Mouse (Mus musculus): ENCODE results near the gene Larp6.

- TF ChIP-seq CTCF (IDR thresholded peaks at IDR 0.05; ENCODE audit: extremely low read depth, insufficient read depth, low read length) (no peak), POLR2A (IDR thresholded peaks at IDR 0.05; ENCODE audit: extremely low read depth, insufficient read depth, low read length) (no peak)
Measured at GRCm38 (mm10) chr9:60768393-60768792, 55.6 kb downstream of the Larp6 start.

All from cortical plate, adult 2 months (tissue).